Comparison of ENCODE assay signal across 12 mouse cellular contexts in genomic region chr19:5274641-5275040, GRCm38 (mm10). TPM values are rescaled to one million over a fixed set of nuclear protein-coding genes. Genes with fewer than 3 reads are reported as not detected.
DNase-seq lines count a peak whose midpoint lies in the region; ATAC-seq and TF ChIP-seq lines count a peak whose summit lies in the region.
"Had no signal": no experiment of that assay in that cellular context is flagged by ENCODE, and none has a peak within 500 bp of the region (broad histone marks: within the 10 kb centered on the region; RNA-seq: fewer than 3 reads in every experiment).

No protein-coding gene starts in this region.

- no peaks in the 10 kb centered on the region for H3K27me3 ChIP-seq in kidney, postnatal 0 days (ENCODE audit: insufficient read depth, low read length)
- no peaks in the 10 kb centered on the region for H3K27me3 ChIP-seq in CH12.LX (replicated peaks)
- H3K27me3 ChIP-seq in liver, embryonic 11.5 days (replicated peaks; ENCODE audit: control insufficient read depth, insufficient read depth, low read length): no peaks in the 10 kb centered on the region
- H3K27me3 ChIP-seq: midbrain, embryonic 13.5 days had no signal

- H3K4me2 ChIP-seq in kidney, postnatal 0 days (ENCODE audit: low read length): no peak overlapping the region
- H3K4me2 ChIP-seq in CH12.LX (ENCODE audit: insufficient read depth, low read depth, poor library complexity, severe bottlenecking): no peak overlapping the region
- H3K4me2 ChIP-seq in liver, embryonic 11.5 days: no peak overlapping the region
- H3K4me2 ChIP-seq: midbrain, embryonic 13.5 days had no signal

- 0 out of 2 replicates have a peak, but pooled peaks cover 8% of the 10 kb centered on the region for H3K4me1 ChIP-seq in kidney, postnatal 0 days (replicated peaks; ENCODE audit: insufficient read depth, low read length)
- H3K4me1 ChIP-seq in CH12.LX (ENCODE audit: control insufficient read depth in 1 of 2, insufficient read depth in 2 of 2): peaks cover 2 to 52% of the 10 kb centered on the region in 2 experiments; a peak in 3 of 4 replicates
- H3K4me1 ChIP-seq in liver, embryonic 11.5 days (replicated peaks; ENCODE audit: control insufficient read depth, insufficient read depth, low read length): peaks cover 34% of the 10 kb centered on the region

- dilution Hi-C loops in CH12.LX (cut with MboI; ENCODE audit: extremely low pct_ligation_motif_present, extremely low pct_unique_long_range_greater_than_20kb, low sequenced_read_pairs): no loop called here

- in situ Hi-C loops in CH12.LX (cut with MboI; ENCODE audit: low pct_ligation_motif_present, low pct_unique_long_range_greater_than_20kb, low sequenced_read_pairs): no loop called here

- intact Hi-C loops in heart, postnatal 25 days (cut with DNase I): loop anchor here (2.0 to 5.0 kb wide), 2 partner anchors 20 to 77 kb away; partner anchors contain the start of gene Sf3b2

- TF ChIP-seq RAD21 in CH12.LX (IDR thresholded peaks at IDR 0.05; ENCODE audit: low read depth, low read length): no peak

- H3K27ac ChIP-seq in kidney, postnatal 0 days: peak overlapping the region; percentile 91
- peak overlapping the region; percentile 53 for H3K27ac ChIP-seq in CH12.LX (ENCODE audit: insufficient read depth, low read depth)
- H3K27ac ChIP-seq in liver, embryonic 11.5 days (ENCODE audit: low read depth, low read length): peak overlapping the region; percentile 87; the same call in 1 of the 2 replicates

- TF ChIP-seq EP300 in CH12.LX (IDR thresholded peaks at IDR 0.05; ENCODE audit: low read length): no peak

- WGBS in kidney, postnatal 0 days: 89% methylated on average over 13 of the region's 13 CpGs
- 82% methylated on average over 13 of the region's 13 CpGs for WGBS in liver, embryonic 11.5 days

- TF ChIP-seq CTCF in kidney, postnatal 0 days (IDR thresholded peaks at IDR 0.05; ENCODE audit: low read depth): no peak
- TF ChIP-seq CTCF in CH12.LX (conservative IDR thresholded peaks at IDR 0.05 in 1 of 2, IDR thresholded peaks at IDR 0.05 in 1 of 2; ENCODE audit: low read depth in 2 of 2, low read length in 2 of 2): no peak

- TF ChIP-seq POLR2A in CH12.LX (IDR thresholded peaks at IDR 0.05; ENCODE audit: low read depth, low read length): no peak

- DNase-seq in heart, adult 11 months: peak; percentile 87
- no peak for DNase-seq in heart, postnatal 25 days (ENCODE audit: low spot score)
- no peak for DNase-seq in kidney, postnatal 0 days (ENCODE audit: low spot score)
- no peak for DNase-seq in kidney, postnatal 4 days
- DNase-seq in CH12.LX (ENCODE audit: extremely low read depth): no peak
- DNase-seq in liver, embryonic 11.5 days (ENCODE audit: low spot score): no peak
- DNase-seq in frontal cortex, postnatal 14 days (ENCODE audit: low spot score in 2 of 2): no peak
- no peak for DNase-seq in layer of hippocampus, adult 9-10 months (ENCODE audit: low spot score)
- DNase-seq: cerebellum, adult 11-12 months; gastrocnemius, postnatal 10 days; kidney, adult 11 months had no signal

- peaks cover 34% of the 10 kb centered on the region for H3K36me3 ChIP-seq in kidney, postnatal 0 days (ENCODE audit: insufficient read depth, low read length)
- peaks cover 45 to 59% of the 10 kb centered on the region in 2 experiments for H3K36me3 ChIP-seq in CH12.LX (replicated peaks in 1 of 2; ENCODE audit: control insufficient read depth in 1 of 2, insufficient read depth in 1 of 2, low read length in 1 of 2)
- H3K36me3 ChIP-seq in liver, embryonic 11.5 days (ENCODE audit: control insufficient read depth, insufficient read depth, low read length): peaks cover 46% of the 10 kb centered on the region

- no peak overlapping the region for H3K4me3 ChIP-seq in kidney, postnatal 0 days (replicated peaks; ENCODE audit: low read depth, low read length)
- H3K4me3 ChIP-seq in CH12.LX (replicated peaks in 1 of 3; ENCODE audit: low read depth in 2 of 3, low read length in 2 of 3, poor library complexity in 1 of 3): no peak overlapping the region
- 0 out of 2 replicates have a peak overlapping the region, but pooled peaks have one; percentile 7 for H3K4me3 ChIP-seq in liver, embryonic 11.5 days (ENCODE audit: low read depth, low read length)
- H3K4me3 ChIP-seq: midbrain, embryonic 13.5 days had no signal

- ATAC-seq in kidney, postnatal 0 days (replicated peaks; ENCODE audit: low FRiP score, low read depth): no peak
- no peak for ATAC-seq in liver, embryonic 11.5 days (replicated peaks; ENCODE audit: low FRiP score)
- ATAC-seq: midbrain, embryonic 13.5 days had no signal

- H3K79me2 ChIP-seq in CH12.LX (replicated peaks; ENCODE audit: control insufficient read depth, extremely low read depth, insufficient read depth, poor library complexity, severe bottlenecking): peaks cover 26% of the 10 kb centered on the region

- H3K9ac ChIP-seq in kidney, postnatal 0 days (ENCODE audit: low read depth, low read length): no peak overlapping the region
- no peak overlapping the region for H3K9ac ChIP-seq in CH12.LX (ENCODE audit: insufficient read depth, low read depth)
- H3K9ac ChIP-seq in liver, embryonic 11.5 days (ENCODE audit: low read depth, low read length): no peak overlapping the region
- H3K9ac ChIP-seq: midbrain, embryonic 13.5 days had no signal

- no peaks in the 10 kb centered on the region for H3K9me3 ChIP-seq in kidney, postnatal 0 days (replicated peaks; ENCODE audit: low read length)
- no peaks in the 10 kb centered on the region for H3K9me3 ChIP-seq in CH12.LX (replicated peaks; ENCODE audit: low read length)
- no peaks in the 10 kb centered on the region for H3K9me3 ChIP-seq in liver, embryonic 11.5 days (ENCODE audit: control insufficient read depth, low read length)
- H3K9me3 ChIP-seq: midbrain, embryonic 13.5 days had no signal

TF ChIP-seq in CH12.LX, 34 proteins besides CTCF, POLR2A, EP300 and RAD21:
- TF ChIP-seq POLR2AphosphoS2 (IDR thresholded peaks at IDR 0.05; ENCODE audit: low read depth, low read length): no peak
- no peak for TF ChIP-seq MYC (IDR thresholded peaks at IDR 0.05; ENCODE audit: low read depth, low read length)
- no peak for TF ChIP-seq HCFC1 (IDR thresholded peaks at IDR 0.05; ENCODE audit: low read depth, low read length)
- TF ChIP-seq E2F4 (IDR thresholded peaks at IDR 0.05; ENCODE audit: insufficient replicate concordance, low read depth, low read length): no peak
- no peak for TF ChIP-seq GABPA (IDR thresholded peaks at IDR 0.05; ENCODE audit: insufficient replicate concordance, low read depth, low read length)
- TF ChIP-seq MEF2A (IDR thresholded peaks at IDR 0.05; ENCODE audit: borderline replicate concordance, low read depth, low read length): no peak
- TF ChIP-seq JUND (conservative IDR thresholded peaks at IDR 0.05; ENCODE audit: low read depth, low read length): no peak
- TF ChIP-seq TBP (conservative IDR thresholded peaks at IDR 0.05; ENCODE audit: low read depth, low read length): no peak
- no peak for TF ChIP-seq ZC3H11A (IDR thresholded peaks at IDR 0.05; ENCODE audit: low read depth, low read length)
- no peak for TF ChIP-seq UBTF (IDR thresholded peaks at IDR 0.05; ENCODE audit: low read depth, low read length)
- TF ChIP-seq KAT2A (IDR thresholded peaks at IDR 0.05; ENCODE audit: insufficient replicate concordance, low read length): no peak
- TF ChIP-seq IRF4 (IDR thresholded peaks at IDR 0.05; ENCODE audit: low read depth, low read length): no peak
- no peak for TF ChIP-seq SMC3 (IDR thresholded peaks at IDR 0.05; ENCODE audit: low read depth, low read length)
- TF ChIP-seq PAX5 (IDR thresholded peaks at IDR 0.05; ENCODE audit: low read length): no peak
- TF ChIP-seq SIN3A (IDR thresholded peaks at IDR 0.05; ENCODE audit: low read length): no peak
- no peak for TF ChIP-seq MAZ (IDR thresholded peaks at IDR 0.05; ENCODE audit: low read depth, low read length)
- no peak for TF ChIP-seq MAX (IDR thresholded peaks at IDR 0.05; ENCODE audit: low read length)
TF ChIP-seq in CH12.LX: peak in this region for 0.

RNA-seq across cellular contexts. Expression of gene Pacs1, which starts 1.7 kb away (rescaled TPM):
- 10 to 100 TPM; 21.1 TPM for total RNA-seq in heart, postnatal 25 days (2021)
- 14.2 and 14.8 TPM in 2 replicates for polyA plus RNA-seq in kidney, postnatal 0 days (2015; fragmentation: Nextera tagmentation; extraction: Ambion mirVana)
- 10.7 and 14.4 TPM in 2 replicates for total RNA-seq in CH12.LX (2012; rRNA removed)
- total RNA-seq in CH12.LX (2014; rRNA removed): 2.0 and 2.4 TPM in 2 replicates
- 8.9 and 10.1 TPM in 2 replicates for polyA plus RNA-seq in CH12.LX (2012; ENCODE audit: insufficient read length, low read depth)
- polyA plus RNA-seq in liver, embryonic 11.5 days (2014; fragmentation: Nextera tagmentation; extraction: Ambion mirVana): 27.0 and 30.3 TPM in 2 replicates

RNA-seq across cellular contexts. Expression of gene Sf3b2, which starts 20.6 kb away (rescaled TPM):
- 100 to 1,000 TPM; 110 to 115 TPM for total RNA-seq in heart, postnatal 25 days (2021)
- polyA plus RNA-seq in kidney, postnatal 0 days (2015; fragmentation: Nextera tagmentation; extraction: Ambion mirVana): 239 and 274 TPM in 2 replicates
- total RNA-seq in CH12.LX (2012; rRNA removed): 191 and 195 TPM in 2 replicates
- 155 and 161 TPM in 2 replicates for total RNA-seq in CH12.LX (2014; rRNA removed)
- 238 and 279 TPM in 2 replicates for polyA plus RNA-seq in CH12.LX (2012; ENCODE audit: insufficient read length, low read depth)
- polyA plus RNA-seq in liver, embryonic 11.5 days (2014; fragmentation: Nextera tagmentation; extraction: Ambion mirVana): 285 and 290 TPM in 2 replicates

RNA-seq across cellular contexts. Expression of gene Gal3st3, which starts 23.5 kb away (rescaled TPM):
- total RNA-seq in heart, postnatal 25 days (2021): 10 to 100 TPM; 24.5 to 25.7 TPM
- polyA plus RNA-seq in kidney, postnatal 0 days (2015; fragmentation: Nextera tagmentation; extraction: Ambion mirVana): 2.2 and 2.7 TPM in 2 replicates
- total RNA-seq in CH12.LX (2012; rRNA removed) (not detected in 2 replicates), CH12.LX (2014; rRNA removed) (not detected in 2 replicates)
- not detected in 2 replicates for polyA plus RNA-seq in CH12.LX (2012; ENCODE audit: insufficient read length, low read depth)
- polyA plus RNA-seq in liver, embryonic 11.5 days (2014; fragmentation: Nextera tagmentation; extraction: Ambion mirVana): 1.6 and 2.1 TPM in 2 replicates
